Mouse (Mus musculus) spleen, adult 2 months (tissue): ENCODE results near the gene Epha4.

ENCODE experiments used
- CTCF ChIP-seq: fragments of 200-500 bp; IDR thresholded peaks from 2 replicates; pipeline ENCODE4 v1.5.1; 2011; ENCODE audit warnings: mild to moderate bottlenecking, inconsistent platforms; ENCODE audit not compliant: insufficient read depth, insufficient read length, insufficient replicate concordance; ENCODE audit errors: extremely low read depth
- POLR2A ChIP-seq: fragments of 200-500 bp; IDR thresholded peaks from 2 replicates; pipeline ENCODE4 v1.6.1; 2011; ENCODE audit warnings: low read depth, low read length, inconsistent platforms

DNA sequence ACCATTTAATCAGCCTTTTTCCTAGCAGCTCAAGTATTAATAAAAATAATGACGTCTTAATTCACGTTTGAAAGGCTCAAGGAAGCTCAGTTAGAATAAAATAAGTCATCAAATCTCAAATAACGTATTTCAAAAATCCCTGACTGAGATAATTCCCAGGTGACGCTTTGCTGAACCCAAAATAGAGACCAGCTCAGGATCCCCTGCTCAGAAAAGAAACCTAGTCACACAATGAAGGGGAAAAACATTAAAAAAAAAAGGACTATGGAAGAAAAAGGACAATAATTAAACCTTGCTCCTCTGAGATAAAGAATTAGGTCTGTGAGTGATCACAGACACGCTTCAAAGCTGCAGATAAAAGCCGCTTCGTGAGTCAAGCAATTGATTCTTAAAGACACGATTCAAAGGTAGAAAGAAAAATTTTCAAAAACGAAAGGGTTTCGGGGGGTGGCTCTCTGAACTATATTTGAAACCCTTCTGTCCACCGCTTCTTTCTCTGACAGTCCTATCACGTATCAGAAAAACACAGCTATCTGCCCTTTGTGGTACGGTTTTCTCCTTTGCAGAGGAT is 13.4 kb downstream of the Epha4 start:
- TF ChIP-seq CTCF = no peak
- no peak for TF ChIP-seq POLR2A
